Mouse (Mus musculus) heart, adult 2 months (tissue): ENCODE data around the gene Armc9. TPM values are rescaled to one million over a fixed set of nuclear protein-coding genes. Genes with fewer than 3 reads are reported as not detected.

Source experiments
- DNase-seq, 2 experiments: peaks; one replicate each; pipeline ENCODE4 v3.0.0; 2021
- H3K27ac ChIP-seq: fragments of 200-600 bp; 2 replicates; pipeline ENCODE4 v1.8.1; 2022
- H3K27me3 ChIP-seq: fragments of 200-500 bp; 2 replicates; pipeline ENCODE4 v1.6.1; 2012; ENCODE audit warnings: mild to moderate bottlenecking, low read length, inconsistent platforms, mixed read lengths; ENCODE audit not compliant: control insufficient read depth, insufficient read depth
- H3K36me3 ChIP-seq: fragments of 200-500 bp; 2 replicates; pipeline ENCODE4 v1.6.1; 2012; ENCODE audit warnings: low read length, inconsistent platforms; ENCODE audit not compliant: control insufficient read depth, insufficient read depth
- H3K4me1 ChIP-seq: fragments of 200-500 bp; 2 replicates; pipeline ENCODE4 v1.6.1; 2011; ENCODE audit warnings: low read length; ENCODE audit not compliant: control insufficient read depth, insufficient read depth
- H3K4me3 ChIP-seq: fragments of 200-600 bp; 2 replicates; pipeline ENCODE4 v1.8.1; 2022
- H3K79me2 ChIP-seq: fragments of 200-500 bp; replicated peaks from 2 replicates; pipeline ENCODE4 v1.6.1; 2012; ENCODE audit warnings: mild to moderate bottlenecking, inconsistent platforms, low read length, moderate library complexity, mixed read lengths; ENCODE audit not compliant: control insufficient read depth, insufficient read depth
- H3K9ac ChIP-seq: fragments of 200-500 bp; 2 replicates; pipeline ENCODE4 v1.6.1; 2012; ENCODE audit warnings: low read depth, mild to moderate bottlenecking, control low read depth, inconsistent platforms, low read length, mixed read lengths
- CTCF ChIP-seq: fragments of 200-600 bp; IDR thresholded peaks from 2 replicates; pipeline ENCODE4 v1.8.1; 2022; ENCODE audit warnings: antibody characterized with exemption, mild to moderate bottlenecking, moderate library complexity
- EP300 ChIP-seq: fragments of 200-500 bp; IDR thresholded peaks from 2 replicates; pipeline ENCODE4 v1.6.1; 2011; ENCODE audit warnings: low read depth, low read length, control low read depth; ENCODE audit not compliant: insufficient read depth
- POLR2A ChIP-seq: fragments of 200-500 bp; IDR thresholded peaks from 2 replicates; pipeline ENCODE4 v1.6.1; 2011; ENCODE audit warnings: mild to moderate bottlenecking, low read depth, low read length, control low read depth; ENCODE audit not compliant: insufficient read depth
- WGBS: fragments of 180-500 bp; shearing (Covaris S2); methylation state at CpG from one replicate; pipeline ENCODE4 v1.1.7; 2018; 5-methylcytosine and 5-hydroxymethylcytosine counted together
- intact Hi-C: fragments of 180-260 bp; cut with DNase I; formaldehyde crosslinking; loops from one replicate; pipeline ENCODE4 v1.15.1; 2025
- polyA plus RNA-seq: library from polyadenylated mRNA; depleted of rRNA; stranded (reverse); fragments of >200 nt; gene quantifications from 2 replicates; pipeline ENCODE4 v1.2.3, GENCODE M21; 2012
- total RNA-seq, 2 experiments: library from RNA; stranded (reverse); gene quantifications; 2 replicates each; pipeline ENCODE4 v1.2.3; 2021

Gene Armc9
- total and polyA plus RNA-seq, 3 experiments, result 2.4 to 3.5 (median 3.5) TPM

- Histone ChIP-seq H3K27me3 (peaks cover 3% of the 10 kb centered on the region), H3K9ac (peak overlapping the region; percentile 17), H3K4me3 (peak overlapping the region; percentile 36), H3K27ac (no peak overlapping the region), H3K36me3 (no peaks in the 10 kb centered on the region), H3K4me1 (no peaks in the 10 kb centered on the region), H3K79me2 (no peaks in the 10 kb centered on the region)
- peak; percentile 50 to 58 for DNase-seq
- intact Hi-C loops, result no loop called here
- under 1% methylated on average over 64 of the region's 65 CpGs for WGBS
- TF ChIP-seq EP300 (no peak), CTCF (no peak), POLR2A (no peak)
Observed at GRCm38 (mm10) chr1:86303063-86303872, 148.7 kb downstream of the Armc9 start.

GRCm38 (mm10) chr1:86303873-86304250, 149.3 kb downstream of the Armc9 start:
- peaks cover 3% of the 10 kb centered on the region for H3K27me3 ChIP-seq

GRCm38 (mm10) chr1:86306686-86307085, 152.1 kb downstream of the Armc9 start:
- no peaks in the 10 kb centered on the region for H3K36me3 ChIP-seq
- no peak overlapping the region for H3K27ac ChIP-seq
- intact Hi-C loops, result no loop called here
- no peaks in the 10 kb centered on the region for H3K79me2 ChIP-seq
- 79% methylated on average over 3 of the region's 3 CpGs for WGBS
- H3K27me3 ChIP-seq, result peaks cover 3% of the 10 kb centered on the region
- H3K4me1 ChIP-seq, result no peaks in the 10 kb centered on the region
- no peak for DNase-seq
- no peak overlapping the region for H3K4me3 ChIP-seq
- TF ChIP-seq POLR2A (no peak), EP300 (no peak), CTCF (no peak)
- no peak overlapping the region for H3K9ac ChIP-seq

More at GRCm38 (mm10) chr1:86303873-86304250, 149.3 kb downstream of the Armc9 start:
- no peak overlapping the region for H3K4me3 ChIP-seq
- H3K36me3 ChIP-seq, result no peaks in the 10 kb centered on the region
- H3K27ac ChIP-seq, result no peak overlapping the region
- DNase-seq, result no peak
- WGBS, result 10% methylated on average over 16 of the region's 16 CpGs
- H3K79me2 ChIP-seq, result no peaks in the 10 kb centered on the region
- H3K9ac ChIP-seq, result no peak overlapping the region
- H3K4me1 ChIP-seq, result no peaks in the 10 kb centered on the region
- TF ChIP-seq POLR2A (no peak), CTCF (no peak), EP300 (no peak)
- intact Hi-C loops, result no loop called here

GRCm38 (mm10) chr1:86307177-86307762, 152.7 kb downstream of the Armc9 start:
- WGBS, result 79% methylated on average over 7 of the region's 7 CpGs
- intact Hi-C loops, result no loop called here
- Histone ChIP-seq H3K27ac (no peak overlapping the region), H3K36me3 (no peaks in the 10 kb centered on the region), H3K27me3 (peaks cover 3% of the 10 kb centered on the region), H3K4me3 (no peak overlapping the region), H3K79me2 (no peaks in the 10 kb centered on the region), H3K4me1 (no peaks in the 10 kb centered on the region), H3K9ac (no peak overlapping the region)
- TF ChIP-seq CTCF (no peak), EP300 (no peak), POLR2A (no peak)
- no peak for DNase-seq

DNA sequence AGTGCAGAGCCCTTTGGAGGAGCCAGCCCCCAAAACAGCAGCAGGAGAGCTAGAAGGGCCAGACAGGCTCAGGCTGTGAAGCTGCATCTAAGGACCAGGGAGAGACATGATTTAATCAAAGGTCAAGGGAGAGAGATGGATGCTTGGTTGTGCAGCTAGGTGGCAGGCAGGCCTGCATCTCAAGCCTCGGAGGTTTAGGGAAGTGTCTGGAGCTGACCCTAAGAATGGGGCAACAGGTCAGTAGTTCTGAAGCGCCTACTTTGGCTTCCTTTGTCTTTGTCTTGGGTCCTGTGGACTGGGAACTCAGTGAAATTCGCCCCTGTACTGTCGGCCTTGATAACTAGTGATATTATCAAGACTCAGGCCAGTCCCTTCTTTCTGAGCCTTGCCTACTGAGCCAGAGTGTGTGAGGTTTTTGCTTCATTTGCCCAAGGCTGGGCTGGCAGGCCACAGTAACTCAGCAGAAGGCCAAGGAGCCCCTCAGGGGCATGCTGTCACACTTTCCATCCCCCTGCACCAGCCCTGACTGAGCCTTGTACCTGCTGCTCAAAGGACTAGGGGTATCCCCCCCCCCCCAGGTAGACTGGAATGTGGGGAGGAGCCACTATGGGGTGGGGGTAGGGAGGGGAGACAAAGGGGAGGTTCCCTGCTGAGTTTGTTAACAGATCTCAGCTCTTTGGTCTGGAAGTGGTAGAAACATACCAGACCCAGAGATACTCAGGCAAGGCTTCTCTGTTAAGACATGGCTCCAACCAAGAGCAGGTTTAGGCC, 153.5 kb downstream of the Armc9 start:
- H3K4me3 ChIP-seq, result no peak overlapping the region
- intact Hi-C loops, result loop anchor here (1.0 kb wide), 1 partner anchor 10 kb away; no protein-coding TSS in a partner anchor
- no peaks in the 10 kb centered on the region for H3K4me1 ChIP-seq

More for the DNA sequence above, 153.5 kb downstream of the Armc9 start:
- Histone ChIP-seq H3K79me2 (no peaks in the 10 kb centered on the region), H3K27ac (no peak overlapping the region), H3K27me3 (peaks cover 3% of the 10 kb centered on the region), H3K9ac (no peak overlapping the region), H3K36me3 (no peaks in the 10 kb centered on the region)
- 78% methylated on average over 4 of the region's 4 CpGs for WGBS
- no peak for DNase-seq
- no peak for TF ChIP-seq POLR2A
- no peak for TF ChIP-seq CTCF
- no peak for TF ChIP-seq EP300
